Mouse (Mus musculus): Measurements from ENCODE around the gene Vpreb1. TPM values are rescaled to one million over a fixed set of nuclear protein-coding genes. Genes with fewer than 3 reads are reported as not detected.
A peak's percentile ranks its signal among the peaks of the same experiment; 100 is the strongest.

Vpreb1 gene
- polyA plus RNA-seq, 1 experiment: 15.7 TPM

DNA sequence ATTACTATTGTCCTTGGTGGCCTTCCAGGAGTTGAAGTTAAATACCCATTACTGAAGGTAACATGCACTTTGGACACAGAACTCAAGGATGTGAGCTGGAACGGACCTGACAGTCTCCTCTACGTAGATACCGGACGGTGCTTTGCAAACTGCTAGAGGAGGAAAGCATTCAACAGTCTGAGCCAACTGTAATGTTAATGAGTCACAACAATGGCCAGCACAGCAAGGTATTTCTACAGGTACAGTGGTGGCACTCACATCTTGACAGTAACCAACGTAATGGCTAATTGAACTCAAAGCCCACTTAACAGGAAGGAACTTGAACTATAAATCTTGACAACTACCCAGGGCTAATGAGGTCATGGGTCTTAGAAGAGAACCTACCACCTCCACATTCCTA lies 45.2 kb downstream of the Vpreb1 start:
- 15% methylated on average over 5 of the region's 5 CpGs for WGBS
- no peak for TF ChIP-seq CTCF (conservative IDR thresholded peaks at IDR 0.05; ENCODE audit: insufficient read depth, insufficient read length, low read depth, low read length)
- no peak for TF ChIP-seq POLR2A (IDR thresholded peaks at IDR 0.05; ENCODE audit: low read depth, low read length)

More for the DNA sequence above, 45.2 kb downstream of the Vpreb1 start:
- Histone ChIP-seq H3K27ac (ENCODE audit: insufficient read depth, low read depth, low read length) (no peak overlapping the region), H3K4me3 (ENCODE audit: insufficient read depth, low read depth, low read length) (no peak overlapping the region), H3K4me1 (ENCODE audit: control insufficient read depth, insufficient read depth, low read length) (0 out of 2 replicates have a peak, but pooled peaks cover 4% of the 10 kb centered on the region), H3K36me3 (ENCODE audit: control insufficient read depth, insufficient read depth, low read length) (no peaks in the 10 kb centered on the region), H3K27me3 (replicated peaks; ENCODE audit: control insufficient read depth, insufficient read depth, low read length) (no peaks in the 10 kb centered on the region)
- DNase-seq: peak; percentile 29

Other genes starting within 250 kb of the Vpreb1 start
- not detected in 2 replicates for gene Olfr19, start 194.4 kb downstream of the Vpreb1 start, polyA plus RNA-seq (2012; rRNA removed)
- 0.72 and 1.1 TPM in 2 replicates for gene Spag6l, start 41.4 kb downstream of the Vpreb1 start, polyA plus RNA-seq (2012; rRNA removed)
- gene Igll1, start 6.9 kb downstream of the Vpreb1 start, polyA plus RNA-seq (2012; rRNA removed): 0.27 and 0.30 TPM in 2 replicates
- 93.6 and 105 TPM in 2 replicates for gene Top3b, start 107 bp downstream of the Vpreb1 start, polyA plus RNA-seq (2012; rRNA removed)
- 14.7 and 15.2 TPM in 2 replicates for gene Ppm1f, start 25.6 kb upstream of the Vpreb1 start, polyA plus RNA-seq (2012; rRNA removed)
- gene Mapk1, start 112.5 kb upstream of the Vpreb1 start, polyA plus RNA-seq (2012; rRNA removed): 58.2 and 61.6 TPM in 2 replicates
- 1.6 and 2.3 TPM in 2 replicates for gene Ypel1, start 198.9 kb upstream of the Vpreb1 start, polyA plus RNA-seq (2012; rRNA removed)
- gene Ppil2, start 240.4 kb upstream of the Vpreb1 start, polyA plus RNA-seq (2012; rRNA removed): 88.5 and 89.6 TPM in 2 replicates